Mouse (Mus musculus) testis, adult 2 months (tissue): ENCODE measurements around the gene Srbd1. TPM values are rescaled to one million over a fixed set of nuclear protein-coding genes. Genes with fewer than 3 reads are reported as not detected.

Experiments
- H3K27ac ChIP-seq: fragments of 200-500 bp; 2 replicates; pipeline ENCODE4 v1.5.1; 2012; ENCODE audit warnings: low read depth, low read length; ENCODE audit not compliant: control insufficient read depth, insufficient read depth
- H3K27me3 ChIP-seq: fragments of 200-500 bp; 2 replicates; pipeline ENCODE4 v1.6.1; 2012; ENCODE audit warnings: mild to moderate bottlenecking, low read length, moderate library complexity; ENCODE audit not compliant: control insufficient read depth, insufficient read depth
- H3K36me3 ChIP-seq: fragments of 200-500 bp; 2 replicates; pipeline ENCODE4 v1.6.1; 2012; ENCODE audit warnings: mild to moderate bottlenecking, low read length; ENCODE audit not compliant: control insufficient read depth, insufficient read depth
- H3K4me1 ChIP-seq: fragments of 200-500 bp; 2 replicates; pipeline ENCODE4 v1.6.1; 2012; ENCODE audit warnings: low read length; ENCODE audit not compliant: control insufficient read depth, insufficient read depth
- H3K4me3 ChIP-seq: fragments of 200-500 bp; 2 replicates; pipeline ENCODE4 v1.5.1; 2012; ENCODE audit warnings: low read depth, mild to moderate bottlenecking, low read length, moderate library complexity, mixed read lengths; ENCODE audit not compliant: control insufficient read depth
- CTCF ChIP-seq: fragments of 200-500 bp; IDR thresholded peaks from 2 replicates; pipeline ENCODE4 v1.5.1; 2012; ENCODE audit warnings: low read depth, mild to moderate bottlenecking, inconsistent platforms, low read length, moderate library complexity; ENCODE audit not compliant: control insufficient read depth, insufficient read depth, insufficient replicate concordance
- POLR2A ChIP-seq: fragments of 200-500 bp; IDR thresholded peaks from 2 replicates; pipeline ENCODE4 v1.6.1; 2012; ENCODE audit warnings: low read depth, mild to moderate bottlenecking, inconsistent platforms, low read length, moderate library complexity; ENCODE audit not compliant: control insufficient read depth
- polyA plus RNA-seq: library from polyadenylated mRNA; depleted of rRNA; stranded (reverse); fragments of >200 nt; gene quantifications from 2 replicates; pipeline ENCODE4 v1.2.3, GENCODE M21; 2012

Srbd1 gene
- polyA plus RNA-seq, 1 experiment = 2.5 TPM

- H3K4me1 ChIP-seq = no peaks in the 10 kb centered on the region
- no peak overlapping the region for H3K4me3 ChIP-seq
- no peak overlapping the region for H3K27ac ChIP-seq
- no peaks in the 10 kb centered on the region for H3K36me3 ChIP-seq
- H3K27me3 ChIP-seq = no peaks in the 10 kb centered on the region
- no peak for TF ChIP-seq CTCF
- no peak for TF ChIP-seq POLR2A
These were observed 115.0 kb downstream of the Srbd1 start for GRCm38 (mm10) chr17:86030016-86030415.

- no peak for TF ChIP-seq POLR2A
- TF ChIP-seq CTCF = no peak
- H3K27me3 ChIP-seq = no peaks in the 10 kb centered on the region
- H3K36me3 ChIP-seq = no peaks in the 10 kb centered on the region
- H3K4me1 ChIP-seq = no peaks in the 10 kb centered on the region
- no peak overlapping the region for H3K4me3 ChIP-seq
- H3K27ac ChIP-seq = no peak overlapping the region
These were observed 115.8 kb downstream of the Srbd1 start for GRCm38 (mm10) chr17:86029175-86029574.

DNA sequence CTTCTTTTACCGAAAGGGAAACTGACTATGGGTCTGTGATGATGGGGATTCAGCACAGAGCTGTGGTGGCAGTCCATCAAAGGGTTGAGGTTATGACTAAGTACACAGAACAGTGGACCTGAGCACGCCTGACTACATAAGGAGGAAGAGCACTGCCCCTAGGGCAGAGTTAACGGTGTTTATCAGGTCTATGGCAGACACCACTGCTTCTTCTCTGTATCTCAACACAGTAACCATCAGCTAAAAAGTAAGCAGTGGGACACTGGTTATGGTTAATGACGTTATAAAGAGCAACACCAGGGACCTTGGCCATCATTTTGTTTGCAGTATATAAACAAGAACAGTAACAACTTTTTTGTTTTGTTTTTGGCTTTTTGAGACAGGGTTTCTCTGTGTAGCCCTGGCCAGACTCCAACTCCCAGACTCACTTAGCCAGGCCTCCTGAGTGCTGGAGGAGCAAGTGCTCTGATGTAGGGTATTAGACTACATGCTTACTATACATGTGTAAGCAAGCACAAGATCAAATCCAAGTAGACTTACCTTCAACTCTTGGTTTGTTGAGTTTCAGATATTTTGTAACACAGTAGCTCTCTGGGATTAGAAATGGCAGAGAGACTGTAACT is 117.3 kb downstream of the Srbd1 start:
- Histone ChIP-seq H3K36me3 (no peaks in the 10 kb centered on the region), H3K27me3 (no peaks in the 10 kb centered on the region), H3K27ac (no peak overlapping the region), H3K4me1 (no peaks in the 10 kb centered on the region), H3K4me3 (no peak overlapping the region)
- TF ChIP-seq POLR2A = no peak
- no peak for TF ChIP-seq CTCF

DNA sequence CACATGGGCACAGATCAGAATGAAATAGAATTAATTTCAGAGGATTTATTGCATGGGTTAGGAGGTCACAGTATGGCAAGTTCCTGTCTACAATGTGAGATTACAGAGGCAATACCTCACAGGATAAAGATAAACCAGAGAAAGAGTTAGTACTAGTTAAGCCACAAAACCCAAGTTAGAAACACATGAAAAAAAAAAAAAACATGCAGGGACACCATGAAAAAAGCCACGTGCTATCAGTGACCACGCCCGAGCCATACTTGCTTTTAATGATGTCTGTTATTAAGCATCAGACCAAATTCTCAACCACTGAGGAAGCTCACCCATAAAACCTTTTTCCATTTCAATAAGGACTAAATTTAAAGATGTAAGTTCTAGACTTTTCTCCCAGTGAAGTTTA is 120.4 kb downstream of the Srbd1 start:
- H3K4me1 ChIP-seq = no peaks in the 10 kb centered on the region
- H3K27ac ChIP-seq = no peak overlapping the region
- H3K36me3 ChIP-seq = no peaks in the 10 kb centered on the region
- H3K4me3 ChIP-seq = no peak overlapping the region
- H3K27me3 ChIP-seq = no peaks in the 10 kb centered on the region
- no peak for TF ChIP-seq POLR2A
- no peak for TF ChIP-seq CTCF

GRCm38 (mm10) chr17:86022366-86022765 is 122.6 kb downstream of the Srbd1 start:
- H3K27ac ChIP-seq = no peak overlapping the region
- no peaks in the 10 kb centered on the region for H3K4me1 ChIP-seq
- TF ChIP-seq POLR2A = no peak
- no peak for TF ChIP-seq CTCF
- no peaks in the 10 kb centered on the region for H3K36me3 ChIP-seq
- no peaks in the 10 kb centered on the region for H3K27me3 ChIP-seq
- no peak overlapping the region for H3K4me3 ChIP-seq

GRCm38 (mm10) chr17:86021815-86022214 is 123.2 kb downstream of the Srbd1 start:
- H3K36me3 ChIP-seq = no peaks in the 10 kb centered on the region
- no peak overlapping the region for H3K27ac ChIP-seq
- H3K27me3 ChIP-seq = no peaks in the 10 kb centered on the region
- TF ChIP-seq POLR2A (no peak), CTCF (no peak)
- no peaks in the 10 kb centered on the region for H3K4me1 ChIP-seq
- no peak overlapping the region for H3K4me3 ChIP-seq

GRCm38 (mm10) chr17:86021231-86021630 is 123.7 kb downstream of the Srbd1 start:
- H3K4me1 ChIP-seq = no peaks in the 10 kb centered on the region
- H3K36me3 ChIP-seq = no peaks in the 10 kb centered on the region
- TF ChIP-seq CTCF (no peak), POLR2A (no peak)
- no peaks in the 10 kb centered on the region for H3K27me3 ChIP-seq
- H3K27ac ChIP-seq = no peak overlapping the region
- no peak overlapping the region for H3K4me3 ChIP-seq

- no peak overlapping the region for H3K4me3 ChIP-seq
- no peaks in the 10 kb centered on the region for H3K36me3 ChIP-seq
- no peak overlapping the region for H3K27ac ChIP-seq
- no peaks in the 10 kb centered on the region for H3K4me1 ChIP-seq
- no peak for TF ChIP-seq CTCF
- no peak for TF ChIP-seq POLR2A
- no peaks in the 10 kb centered on the region for H3K27me3 ChIP-seq
These were observed 125.2 kb downstream of the Srbd1 start for GRCm38 (mm10) chr17:86019793-86020192.
